Mouse (Mus musculus): ENCODE measurements at regions not wholly inside any gene's neighbourhood (a gene's known extent, or its start where the extent isn't known, plus 50 kb on each side); places are given as distances from the start of the nearest gene placed in this dataset.

DNA sequence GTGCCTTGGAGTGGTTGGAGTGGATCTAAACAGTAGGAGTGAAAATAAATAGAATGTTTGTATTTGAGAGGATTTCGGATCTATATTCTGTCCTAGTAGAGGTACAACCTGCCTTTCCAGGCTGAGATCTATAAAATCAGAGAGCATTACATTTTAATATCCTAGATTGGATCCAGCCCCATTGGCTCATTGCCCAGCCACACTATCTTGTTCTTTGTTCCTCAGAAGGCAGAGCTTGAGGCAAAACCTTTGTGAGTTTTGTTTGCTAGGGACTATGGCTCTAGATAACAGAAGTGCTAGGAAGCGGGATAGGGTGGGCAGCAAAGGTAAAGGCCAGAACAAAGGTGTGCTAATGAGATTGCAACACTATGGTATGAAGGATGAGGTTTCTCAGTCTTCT lies 78.7 kb upstream of the Cntln start:
- no peak for DNase-seq

DNA sequence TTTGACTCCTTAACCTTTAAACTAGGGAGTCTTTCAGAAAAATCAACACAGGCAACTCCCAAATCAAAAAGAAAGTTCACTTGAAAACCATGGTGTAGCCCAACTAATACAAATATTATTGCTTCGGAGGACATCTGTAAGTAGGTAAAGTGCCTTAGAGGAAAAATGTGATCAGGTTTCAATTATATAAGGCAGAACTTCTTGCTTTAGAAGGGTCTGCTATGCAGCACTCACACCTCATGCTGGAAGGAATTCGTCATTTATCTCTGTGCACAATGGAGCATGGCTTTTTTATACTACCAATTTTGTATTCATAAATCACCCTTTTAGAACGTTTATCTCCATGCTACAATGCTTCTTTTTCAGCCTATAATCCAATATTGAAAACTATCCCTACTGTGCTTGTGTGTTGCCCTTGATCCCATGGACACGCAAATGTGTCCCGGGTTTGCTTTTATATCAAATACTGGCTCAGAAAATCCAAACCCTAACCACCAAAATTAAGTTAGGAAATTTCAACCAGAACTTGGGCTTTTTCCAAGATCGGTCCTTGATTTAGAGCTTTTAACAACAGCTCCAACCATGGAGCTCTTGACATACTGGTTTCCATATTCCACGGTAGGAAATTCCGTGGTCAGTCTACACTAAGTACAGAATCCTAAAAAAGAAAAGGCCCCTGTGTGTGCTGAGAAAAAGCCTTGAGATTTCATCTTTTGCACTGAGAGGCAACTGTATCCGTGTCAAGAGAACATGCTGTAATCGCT lies 90.8 kb upstream of the Cntln start:
- no peak for DNase-seq

DNA sequence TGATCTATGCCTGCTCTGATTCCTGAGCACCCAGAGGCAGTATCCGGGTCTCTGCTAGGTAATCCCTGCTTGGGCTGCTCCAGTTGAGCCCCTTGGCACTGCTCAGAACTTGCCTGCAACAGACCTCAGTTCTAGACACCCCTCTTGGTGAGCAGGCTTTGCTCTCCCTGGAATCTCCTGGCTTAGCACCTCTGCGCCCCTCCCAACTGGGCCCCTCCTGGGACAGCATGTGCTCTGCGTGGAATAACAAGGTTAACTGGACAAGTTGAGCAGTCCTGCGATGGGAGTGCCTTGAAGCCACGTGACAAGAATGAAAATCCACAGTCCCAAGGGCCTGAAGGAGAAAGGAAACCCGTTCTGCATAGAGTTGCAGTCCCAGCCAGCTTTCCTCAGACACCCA lies 97.5 kb upstream of the Cntln start:
- DNase-seq, result peak in 1 of 2 experiments; percentile 3

DNA sequence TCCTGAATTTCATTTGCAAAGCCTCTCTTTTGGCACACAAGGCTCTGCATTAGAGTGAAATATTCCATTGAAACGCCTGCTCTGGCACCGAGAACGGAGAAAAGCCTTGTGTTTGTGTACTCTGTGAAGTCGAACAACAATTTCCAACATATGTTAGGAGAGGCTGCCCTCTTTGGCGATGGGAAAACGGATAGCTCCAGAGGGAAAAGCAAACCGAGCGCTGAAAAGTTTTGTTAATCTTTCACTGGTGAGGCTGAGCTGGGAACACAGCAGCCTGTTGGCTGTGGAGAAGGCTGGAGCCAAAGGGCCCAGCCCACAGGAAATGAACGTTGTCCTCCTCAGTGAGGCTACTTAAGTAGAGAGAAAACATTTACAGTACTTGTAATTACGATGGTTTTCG lies 93.1 kb upstream of the Bnc2 start:
- no peak for DNase-seq

DNA sequence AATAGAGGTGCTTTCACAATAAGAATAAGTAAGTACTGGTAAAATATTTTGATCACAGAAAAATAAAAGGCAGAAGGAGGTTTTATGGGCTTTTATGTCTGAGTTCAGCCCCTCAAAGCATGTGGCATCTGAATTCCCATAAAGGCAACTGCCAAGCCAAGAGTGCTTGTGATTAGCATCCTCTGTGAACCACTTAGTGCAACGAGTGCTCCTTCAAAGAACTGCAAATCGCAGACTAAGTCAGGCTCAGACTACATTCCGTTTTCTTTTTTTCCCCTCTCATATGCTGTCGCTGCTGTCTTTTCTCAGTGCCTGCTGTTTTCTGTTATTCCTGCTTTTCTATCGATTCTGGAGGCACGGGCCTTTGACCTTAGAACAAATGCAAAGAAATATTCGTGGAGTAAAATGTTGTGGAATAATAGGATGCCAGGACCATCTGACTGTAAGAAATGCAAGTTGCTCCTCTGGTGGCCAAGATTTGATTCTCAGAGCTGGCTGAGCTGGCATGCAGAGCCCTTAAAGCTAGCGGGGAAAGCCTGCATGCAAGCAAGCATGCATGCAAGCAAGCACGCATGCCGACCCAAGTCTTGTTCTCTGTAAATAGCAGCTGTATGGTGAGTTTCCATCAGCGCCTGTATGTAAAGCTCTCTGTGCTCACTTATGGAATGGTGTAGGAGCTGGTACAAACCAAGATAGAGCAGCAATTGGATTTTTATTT lies 91.8 kb upstream of the Bnc2 start:
- no peak for DNase-seq

DNA sequence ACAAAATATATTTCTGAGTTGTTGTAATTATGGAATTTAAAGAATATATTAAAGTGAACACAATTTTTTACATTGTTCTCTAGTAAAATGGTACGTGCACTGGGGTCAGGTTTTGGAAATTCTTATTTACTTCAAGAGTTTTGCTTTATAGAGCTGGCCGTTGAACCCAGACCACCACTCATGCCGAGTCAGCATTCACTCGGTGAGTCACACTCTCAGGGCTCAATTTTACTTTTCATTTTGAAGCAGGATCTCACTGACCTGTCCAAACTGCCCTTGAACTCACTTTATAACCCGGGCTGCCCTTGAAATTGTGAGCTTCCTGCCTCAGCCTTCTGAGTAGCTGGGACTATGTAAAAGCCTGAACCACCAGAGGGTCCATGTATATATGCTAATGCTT lies 82.1 kb upstream of the Bnc2 start:
- no peak for DNase-seq

DNA sequence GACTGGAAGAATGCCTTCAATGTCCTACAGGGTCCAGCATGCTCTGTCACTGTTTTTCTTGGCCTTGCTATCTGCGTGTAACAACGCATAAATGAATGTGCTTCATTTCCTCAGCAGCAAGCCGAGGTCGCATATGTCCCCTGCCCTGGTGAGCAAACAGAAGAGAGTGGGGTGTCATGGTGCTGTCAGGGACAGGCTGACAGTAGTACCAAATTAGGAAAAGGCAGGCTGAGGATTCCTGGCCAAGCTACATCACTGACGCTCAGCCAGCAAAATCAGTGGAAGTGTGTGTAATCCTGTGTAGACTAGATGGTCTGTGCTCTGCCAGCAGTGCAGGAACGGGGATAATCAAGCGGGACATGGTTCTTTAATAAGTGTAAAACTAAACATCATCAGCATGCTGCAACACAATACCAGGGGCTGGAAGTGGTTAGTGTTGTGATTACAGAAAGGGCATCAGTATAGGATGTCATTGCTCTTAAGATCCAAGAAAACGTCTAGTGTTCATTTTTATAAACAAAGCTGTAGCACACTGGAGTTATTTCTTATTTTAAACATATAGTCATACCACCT lies 77.6 kb upstream of the Bnc2 start:
- DNase-seq, result no peak

DNA sequence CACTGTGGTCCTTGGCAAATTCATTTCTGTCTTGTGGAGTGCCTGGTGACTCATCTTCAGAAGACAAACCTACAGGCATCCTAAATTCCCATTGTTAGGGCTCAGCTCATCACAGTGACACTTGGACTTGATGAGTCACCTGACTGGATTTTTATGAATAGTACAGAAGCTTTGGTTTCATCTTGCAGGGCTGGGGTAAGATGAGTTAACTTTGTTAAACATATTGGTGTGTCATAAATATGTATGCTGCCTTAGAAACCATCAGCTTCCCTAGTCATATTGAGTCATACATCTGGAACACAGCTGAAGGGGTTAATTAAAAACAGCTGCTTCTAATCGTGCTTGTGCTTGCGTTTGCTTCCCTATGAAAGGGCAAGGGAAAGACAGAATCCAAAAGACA lies 66.2 kb upstream of the Bnc2 start:
- DNase-seq, result no peak

DNA sequence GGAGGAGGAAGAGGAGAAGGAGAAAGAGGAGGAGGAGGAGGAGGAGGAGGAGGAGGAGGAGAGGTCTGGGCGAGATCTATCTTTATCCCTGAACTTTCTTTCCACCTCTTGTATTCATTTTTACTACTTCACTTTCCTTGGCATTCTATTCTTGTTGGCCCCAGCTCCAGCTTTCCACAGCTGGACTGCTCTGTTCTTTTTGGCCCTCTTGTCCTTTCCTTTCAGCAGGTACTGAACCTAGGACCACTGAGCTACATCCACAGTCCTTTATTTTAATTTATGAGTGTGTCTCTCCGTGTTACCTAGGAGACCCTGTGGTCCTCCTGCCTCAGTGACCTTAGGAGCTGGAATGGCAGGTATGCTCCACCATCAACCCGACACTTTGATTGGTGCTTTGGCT lies 65.7 kb upstream of the Bnc2 start:
- DNase-seq, result no peak

Measured in adrenal gland, postnatal 36 days (tissue).